1 mouse cellular context compared by ENCODE assay signal in the genomic region with DNA sequence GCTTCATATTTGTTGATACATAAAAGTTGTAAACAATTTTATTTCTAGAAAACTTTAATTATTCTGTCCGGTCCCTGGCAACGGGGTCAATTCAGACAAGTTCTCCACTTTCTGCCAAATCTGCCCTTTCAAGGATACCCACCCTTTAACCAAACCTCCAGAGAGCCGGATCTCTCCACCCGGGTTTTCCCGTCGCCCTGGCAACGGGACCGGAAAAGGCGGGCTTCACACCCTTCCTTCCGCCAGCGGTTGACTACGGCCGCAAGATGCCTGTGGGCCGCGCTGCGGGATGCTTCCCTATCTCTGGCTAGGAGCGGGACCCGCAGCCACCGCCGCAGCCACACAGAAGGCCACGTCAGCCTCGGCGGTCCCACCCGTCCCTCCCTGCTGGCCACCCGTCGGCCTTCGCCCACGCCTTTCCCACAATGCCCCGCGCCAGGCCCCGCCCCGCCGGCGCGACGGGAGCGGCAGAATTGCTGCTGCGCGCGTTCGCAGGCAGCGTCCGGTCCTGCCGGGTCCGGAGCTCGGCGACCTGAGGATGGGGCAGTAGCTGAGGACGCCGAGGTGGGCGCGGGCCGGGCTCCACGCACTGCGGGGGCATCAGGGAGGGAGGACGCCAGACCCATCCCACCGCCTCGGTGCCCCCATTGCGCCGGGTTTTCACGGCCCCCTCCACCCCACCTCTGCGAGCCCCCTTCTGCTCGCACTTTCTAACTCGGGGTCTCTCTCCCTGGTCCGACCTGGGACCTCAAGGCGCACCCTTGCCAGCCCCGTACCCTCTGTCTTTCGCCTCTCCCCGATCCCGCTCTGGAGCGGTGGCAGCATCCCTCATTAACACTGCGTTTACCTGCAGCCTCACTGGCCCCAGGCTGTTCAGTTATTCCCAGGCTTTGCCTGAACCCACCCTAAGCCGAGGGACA.
TF ChIP-seq lines count a peak whose summit lies in the region.

A gene (plus strand): TSS at position 225 of the 920 bp plus-strand sequence.

TF ChIP-seq in CH12.LX, 34 proteins besides CTCF, POLR2A, EP300 and RAD21 (continued from another document):
- TF ChIP-seq ETS1 (conservative IDR thresholded peaks at IDR 0.05; ENCODE audit: low read depth, low read length), result peak; percentile 17; the same call in 1 of the 2 replicates
- peak; percentile 82; the same call in 1 of the 2 replicates for TF ChIP-seq TBP (conservative IDR thresholded peaks at IDR 0.05; ENCODE audit: low read depth, low read length)
- TF ChIP-seq E2F4 (IDR thresholded peaks at IDR 0.05; ENCODE audit: insufficient replicate concordance, low read depth, low read length), result peak; percentile 8; the same call in 1 of the 2 replicates
- TF ChIP-seq TCF12 (IDR thresholded peaks at IDR 0.05; ENCODE audit: low read depth, low read length), result 0 out of 2 replicates have a peak, but pooled peaks have one; percentile 45
- no peak for TF ChIP-seq JUN (IDR thresholded peaks at IDR 0.05; ENCODE audit: insufficient read depth, low read depth, low read length)
- no peak for TF ChIP-seq UBTF (IDR thresholded peaks at IDR 0.05; ENCODE audit: low read depth, low read length)
- TF ChIP-seq CHD2 (IDR thresholded peaks at IDR 0.05; ENCODE audit: low read length), result no peak
TF ChIP-seq in CH12.LX: peak in this region for 12.
